Mouse (Mus musculus): ENCODE measurements around the gene Zcchc14. TPM values are rescaled to one million over a fixed set of nuclear protein-coding genes. Genes with fewer than 3 reads are reported as not detected.

The Zcchc14 gene
- polyA plus RNA-seq, 1 experiment from 2014 or later, result 2.8 TPM

GRCm38 (mm10) chr8:121590203-121591177, 62.2 kb downstream of the Zcchc14 start, which contains the start of gene Map1lc3b:
Gene Map1lc3b (plus strand): TSS chr8:121590361.
- under 1% methylated on average over 94 of the region's 94 CpGs for WGBS (ENCODE audit: insufficient replicate concordance)
- Histone ChIP-seq H3K27ac (peak within 1 kb of the TSS; percentile 93), H3K4me3 (peak within 1 kb of the TSS; percentile 96), H3K9ac (peak within 1 kb of the TSS; percentile 96), H3K9me3 (replicated peaks) (no peaks in the 10 kb centered on the region), H3K36me3 (peaks cover 31% of the 10 kb centered on the region), H3K4me1 (peaks cover 72% of the 10 kb centered on the region), H3K27me3 (replicated peaks) (no peaks in the 10 kb centered on the region), H3K4me2 (peak within 1 kb of the TSS; percentile 92)
- ATAC-seq, result peak; percentile 77

- Histone ChIP-seq H3K9ac (peak overlapping the region; percentile 96), H3K4me3 (peak overlapping the region; percentile 96; the same call in 1 of the 2 replicates)
- 20% methylated on average over 2 of the region's 2 CpGs for WGBS (ENCODE audit: insufficient replicate concordance)
These were observed 63.4 kb downstream of the Zcchc14 start for GRCm38 (mm10) chr8:121589205-121589726.

GRCm38 (mm10) chr8:121588750-121589149, 64.0 kb downstream of the Zcchc14 start:
- peak; percentile 66 for ATAC-seq
- 26% methylated on average over 4 of the region's 4 CpGs for WGBS (ENCODE audit: insufficient replicate concordance)
- H3K9ac ChIP-seq, result peak overlapping the region; percentile 96
- H3K36me3 ChIP-seq, result peaks cover 14% of the 10 kb centered on the region
- H3K4me3 ChIP-seq, result 0 out of 2 replicates have a peak overlapping the region, but pooled peaks have one; percentile 96
- H3K4me2 ChIP-seq, result peak overlapping the region; percentile 92
- no peaks in the 10 kb centered on the region for H3K27me3 ChIP-seq (replicated peaks)
- H3K27ac ChIP-seq, result peak overlapping the region; percentile 93
- H3K9me3 ChIP-seq (replicated peaks), result no peaks in the 10 kb centered on the region
- H3K4me1 ChIP-seq, result peaks cover 78% of the 10 kb centered on the region

More at GRCm38 (mm10) chr8:121589205-121589726, 63.4 kb downstream of the Zcchc14 start:
- Histone ChIP-seq H3K4me1 (peaks cover 79% of the 10 kb centered on the region), H3K9me3 (replicated peaks) (no peaks in the 10 kb centered on the region), H3K27ac (peak overlapping the region; percentile 93), H3K36me3 (peaks cover 19% of the 10 kb centered on the region), H3K4me2 (peak overlapping the region; percentile 92), H3K27me3 (replicated peaks) (no peaks in the 10 kb centered on the region)
- ATAC-seq, result peak; percentile 9

- WGBS (ENCODE audit: insufficient replicate concordance), result 2% methylated on average over 47 of the region's 47 CpGs
- H3K9ac ChIP-seq, result peak overlapping the region; percentile 81
- ATAC-seq, result peak; percentile 86
These were observed 67.4 kb downstream of the Zcchc14 start for GRCm38 (mm10) chr8:121585159-121585825.

GRCm38 (mm10) chr8:121584730-121585129, 68.0 kb downstream of the Zcchc14 start:
- H3K36me3 ChIP-seq, result no peaks in the 10 kb centered on the region
- no peaks in the 10 kb centered on the region for H3K9me3 ChIP-seq (replicated peaks)
- no peaks in the 10 kb centered on the region for H3K27me3 ChIP-seq (replicated peaks)
- H3K27ac ChIP-seq, result peak overlapping the region; percentile 86
- peak overlapping the region; percentile 81 for H3K9ac ChIP-seq
- peaks cover 57% of the 10 kb centered on the region for H3K4me1 ChIP-seq
- H3K4me3 ChIP-seq, result peak overlapping the region; percentile 75
- peak overlapping the region; percentile 76 for H3K4me2 ChIP-seq
- no peak for ATAC-seq
- WGBS (ENCODE audit: insufficient replicate concordance), result 26% methylated on average over 13 of the region's 13 CpGs

More at GRCm38 (mm10) chr8:121585159-121585825, 67.4 kb downstream of the Zcchc14 start:
- H3K36me3 ChIP-seq, result no peaks in the 10 kb centered on the region
- H3K4me3 ChIP-seq, result peak overlapping the region; percentile 75
- H3K9me3 ChIP-seq (replicated peaks), result no peaks in the 10 kb centered on the region
- peak overlapping the region; percentile 86 for H3K27ac ChIP-seq
- no peaks in the 10 kb centered on the region for H3K27me3 ChIP-seq (replicated peaks)
- peaks cover 55% of the 10 kb centered on the region for H3K4me1 ChIP-seq
- peak overlapping the region; percentile 76 for H3K4me2 ChIP-seq

- 53% methylated on average over 8 of the region's 8 CpGs for WGBS (ENCODE audit: insufficient replicate concordance)
- H3K4me2 ChIP-seq, result no peak overlapping the region
- no peaks in the 10 kb centered on the region for H3K27me3 ChIP-seq (replicated peaks)
- no peaks in the 10 kb centered on the region for H3K36me3 ChIP-seq
- H3K4me3 ChIP-seq, result no peak overlapping the region
- H3K4me1 ChIP-seq, result peaks cover 56% of the 10 kb centered on the region
- no peak overlapping the region for H3K9ac ChIP-seq
- no peak for ATAC-seq
- H3K9me3 ChIP-seq (replicated peaks), result no peaks in the 10 kb centered on the region
- no peak overlapping the region for H3K27ac ChIP-seq
These were observed 69.0 kb downstream of the Zcchc14 start for GRCm38 (mm10) chr8:121583653-121584052.

GRCm38 (mm10) chr8:121580465-121580864, 72.2 kb downstream of the Zcchc14 start:
- Histone ChIP-seq H3K4me1 (peaks cover 51% of the 10 kb centered on the region), H3K27ac (peak overlapping the region; percentile 55; the same call in 1 of the 2 replicates), H3K9me3 (replicated peaks) (no peaks in the 10 kb centered on the region), H3K27me3 (replicated peaks) (no peaks in the 10 kb centered on the region), H3K4me2 (no peak overlapping the region), H3K9ac (no peak overlapping the region), H3K36me3 (no peaks in the 10 kb centered on the region), H3K4me3 (no peak overlapping the region)
- ATAC-seq, result no peak
- 39% methylated on average over 9 of the region's 9 CpGs for WGBS (ENCODE audit: insufficient replicate concordance)

GRCm38 (mm10) chr8:121578676-121579451, 73.8 kb downstream of the Zcchc14 start, which contains the start of gene Fbxo31:
Gene Fbxo31 (minus strand): TSS chr8:121578806.
- H3K27ac ChIP-seq, result peak within 1 kb of the TSS; percentile 85
- WGBS (ENCODE audit: insufficient replicate concordance), result 2% methylated on average over 39 of the region's 63 CpGs
- peak; percentile 89 for ATAC-seq

GRCm38 (mm10) chr8:121577751-121578675, 74.7 kb downstream of the Zcchc14 start:
- no peaks in the 10 kb centered on the region for H3K9me3 ChIP-seq (replicated peaks)
- WGBS (ENCODE audit: insufficient replicate concordance), result 2% methylated on average over 44 of the region's 44 CpGs
- peak; percentile 56; the same call in 1 of the 2 replicates for ATAC-seq
- H3K4me3 ChIP-seq, result peak overlapping the region; percentile 86
- H3K4me2 ChIP-seq, result peak overlapping the region; percentile 97
- no peaks in the 10 kb centered on the region for H3K27me3 ChIP-seq (replicated peaks)
- H3K36me3 ChIP-seq, result no peaks in the 10 kb centered on the region
- peak overlapping the region; percentile 85 for H3K9ac ChIP-seq
- H3K4me1 ChIP-seq, result peaks cover 68% of the 10 kb centered on the region
- peak overlapping the region; percentile 85 for H3K27ac ChIP-seq

More at GRCm38 (mm10) chr8:121578676-121579451, 73.8 kb downstream of the Zcchc14 start, which contains the start of gene Fbxo31:
- H3K9ac ChIP-seq, result peak within 1 kb of the TSS; percentile 85
- H3K27me3 ChIP-seq (replicated peaks), result no peaks in the 10 kb centered on the region
- peak within 1 kb of the TSS; percentile 86 for H3K4me3 ChIP-seq
- no peaks in the 10 kb centered on the region for H3K9me3 ChIP-seq (replicated peaks)
- peaks cover 60% of the 10 kb centered on the region for H3K4me1 ChIP-seq
- peak within 1 kb of the TSS; percentile 97 for H3K4me2 ChIP-seq
- H3K36me3 ChIP-seq, result no peaks in the 10 kb centered on the region

GRCm38 (mm10) chr8:121575661-121576060, 77.0 kb downstream of the Zcchc14 start:
- no peak for ATAC-seq
- Histone ChIP-seq H3K9ac (no peak overlapping the region), H3K4me3 (no peak overlapping the region), H3K9me3 (replicated peaks) (no peaks in the 10 kb centered on the region), H3K27me3 (replicated peaks) (no peaks in the 10 kb centered on the region), H3K4me1 (peaks cover 87% of the 10 kb centered on the region), H3K4me2 (no peak overlapping the region), H3K36me3 (no peaks in the 10 kb centered on the region), H3K27ac (no peak overlapping the region)
- 80% methylated on average over 3 of the region's 3 CpGs for WGBS (ENCODE audit: insufficient replicate concordance)
